Mouse (Mus musculus) NIH3T3 (cell line): ENCODE results near the gene Ino80b.

Source experiments
- DNase-seq: peaks from one replicate; pipeline ENCODE4 v3.0.0-alpha.2; 2012; ENCODE audit warnings: low read depth

Gene Ino80b

GRCm38 (mm10) chr6:83140044-83140443, 14.8 kb upstream of the Ino80b start:
- DNase-seq: no peak

GRCm38 (mm10) chr6:83138056-83138455, 12.8 kb upstream of the Ino80b start:
- peak; percentile 81 for DNase-seq

- peak; percentile 97 for DNase-seq
These were observed 12.3 kb upstream of the Ino80b start for GRCm38 (mm10) chr6:83137576-83137950.

- peak; percentile 84 for DNase-seq
These were observed 11.8 kb upstream of the Ino80b start for GRCm38 (mm10) chr6:83136881-83137575.

- DNase-seq: peak; percentile 77
These were observed 11.2 kb upstream of the Ino80b start for GRCm38 (mm10) chr6:83136291-83136880.

- DNase-seq: peak; percentile 43
These were observed 10.4 kb upstream of the Ino80b start for GRCm38 (mm10) chr6:83135571-83136161.

- DNase-seq: no peak
These were observed 9.8 kb upstream of the Ino80b start, which contains the start of gene Rtkn for GRCm38 (mm10) chr6:83134951-83135513. Gene Rtkn, plus strand, starts transcription at chr6:83135463.

GRCm38 (mm10) chr6:83134226-83134625, 9.0 kb upstream of the Ino80b start:
- no peak for DNase-seq

- DNase-seq: no peak
These were observed 7.1 kb upstream of the Ino80b start for GRCm38 (mm10) chr6:83132176-83132919.

GRCm38 (mm10) chr6:83131469-83132034, 6.3 kb upstream of the Ino80b start:
- peak; percentile 49 for DNase-seq

- DNase-seq: no peak
These were observed 2.2 kb upstream of the Ino80b start for GRCm38 (mm10) chr6:83127419-83127818.

GRCm38 (mm10) chr6:83124851-83125312, 349 bp downstream of the Ino80b start:
- DNase-seq: peak; percentile 99

- no peak for DNase-seq
These were observed 2.3 kb downstream of the Ino80b start for GRCm38 (mm10) chr6:83122961-83123360.

GRCm38 (mm10) chr6:83121863-83122710, 3.1 kb downstream of the Ino80b start:
- DNase-seq: no peak

- DNase-seq: peak; percentile 99
These were observed 4.0 kb downstream of the Ino80b start, which contains the start of gene Wbp1 for GRCm38 (mm10) chr6:83120930-83121862. Gene Wbp1, minus strand, starts transcription at chr6:83121559.

GRCm38 (mm10) chr6:83119734-83120051, 5.5 kb downstream of the Ino80b start:
- no peak for DNase-seq

- no peak for DNase-seq
These were observed 6.2 kb downstream of the Ino80b start for GRCm38 (mm10) chr6:83118825-83119733.

GRCm38 (mm10) chr6:83118369-83118768, 6.9 kb downstream of the Ino80b start:
- no peak for DNase-seq

GRCm38 (mm10) chr6:83117616-83118015, 7.6 kb downstream of the Ino80b start:
- DNase-seq: no peak
